Mouse (Mus musculus) brain, embryonic 14.5 days (tissue): ENCODE data around the gene Onecut3.

ENCODE experiments used
- CTCF ChIP-seq: fragments of 200-500 bp; IDR thresholded peaks from 2 replicates; pipeline ENCODE4 v1.5.1; 2012; ENCODE audit warnings: inconsistent platforms, mild to moderate bottlenecking, moderate library complexity, borderline replicate concordance; ENCODE audit not compliant: insufficient read depth, insufficient read length; ENCODE audit errors: extremely low read depth
- POLR2A ChIP-seq: fragments of 200-500 bp; IDR thresholded peaks from 2 replicates; pipeline ENCODE4 v1.6.1; 2012; ENCODE audit warnings: mild to moderate bottlenecking, inconsistent platforms, borderline replicate concordance; ENCODE audit not compliant: poor library complexity, insufficient read depth, insufficient read length, severe bottlenecking; ENCODE audit errors: extremely low read depth

- TF ChIP-seq CTCF (no peak), POLR2A (no peak)
These were observed 44.0 kb upstream of the Onecut3 start for GRCm38 (mm10) chr10:80450599-80450998.
